Mouse (Mus musculus) heart, postnatal 0 days (tissue): ENCODE measurements around the gene Hist1h2ag. TPM values are rescaled to one million over a fixed set of nuclear protein-coding genes. Genes with fewer than 3 reads are reported as not detected.

Source experiments
- ATAC-seq: fragments of 200-750 bp; cut with Nextera tagmentation; 2 replicates; pipeline ENCODE4 v1.8.0; 2017; ENCODE audit warnings: low read depth, moderate number of reproducible peaks, moderate library complexity; ENCODE audit not compliant: insufficient read depth
- DNase-seq: peaks from one replicate; pipeline ENCODE4 v3.0.0-alpha.2; 2016; ENCODE audit warnings: low spot score
- H3K27ac ChIP-seq: fragments of 300-500 bp; sonication (generic); 2 replicates; pipeline ENCODE4 v1.5.1; 2014; ENCODE audit warnings: low read depth, mild to moderate bottlenecking
- H3K27me3 ChIP-seq: fragments of 300-500 bp; sonication (generic); 2 replicates; pipeline ENCODE4 v1.6.1; 2014; ENCODE audit warnings: low read length, mixed read lengths; ENCODE audit not compliant: control insufficient read depth, insufficient read depth
- H3K36me3 ChIP-seq: fragments of 300-500 bp; sonication (generic); replicated peaks from 2 replicates; pipeline ENCODE4 v1.6.1; 2014; ENCODE audit warnings: low read length, mixed read lengths; ENCODE audit not compliant: control insufficient read depth, insufficient read depth
- H3K4me1 ChIP-seq: fragments of 300-500 bp; sonication (generic); 2 replicates; pipeline ENCODE4 v1.6.1; 2014; ENCODE audit warnings: antibody characterized with exemption; ENCODE audit not compliant: control insufficient read depth, insufficient read depth
- H3K4me2 ChIP-seq: fragments of 300-500 bp; sonication (generic); 2 replicates; pipeline ENCODE4 v1.6.1; 2014; ENCODE audit warnings: low read depth, mild to moderate bottlenecking, low read length, moderate library complexity
- H3K4me3 ChIP-seq: fragments of 300-500 bp; sonication (generic); 2 replicates; pipeline ENCODE4 v1.5.1; 2014; ENCODE audit warnings: low read depth, low read length
- H3K9ac ChIP-seq: fragments of 300-500 bp; sonication (generic); replicated peaks from 2 replicates; pipeline ENCODE4 v1.6.1; 2014; ENCODE audit warnings: low read depth, low read length, mixed read lengths
- H3K9me3 ChIP-seq: fragments of 300-500 bp; sonication (generic); replicated peaks from 2 replicates; pipeline ENCODE4 v1.6.1; 2016; ENCODE audit warnings: low read length; ENCODE audit not compliant: control insufficient read depth
- CTCF ChIP-seq: IDR thresholded peaks from 2 replicates; pipeline ENCODE4 v1.5.1; 2016; ENCODE audit warnings: antibody characterized with exemption, control low read depth, low read depth
- EP300 ChIP-seq: IDR thresholded peaks from 2 replicates; pipeline ENCODE4 v1.6.1; 2016; ENCODE audit warnings: antibody characterized with exemption, low read depth
- WGBS: fragments of 180-500 bp; shearing (Covaris S2); extraction: QIAGEN DNeasy Blood & Tissue Kit; methylation state at CpG from one replicate; pipeline ENCODE4 v1.1.7; 2014; 5-methylcytosine and 5-hydroxymethylcytosine counted together
- microRNA-seq: library from miRNA; unstranded; fragments of <30 nt; microRNA quantifications from one replicate; pipeline ENCODE4, GENCODE M21; 2016
- polyA plus RNA-seq: library from polyadenylated mRNA; unstranded; fragments of >200 nt; fragmentation: Nextera tagmentation; extraction: Ambion mirVana; gene quantifications from 2 replicates; pipeline ENCODE4 v1.2.1, GENCODE M21; 2015
- total RNA-seq: library from RNA; depleted of rRNA; stranded (reverse); fragments of >200 nt; gene quantifications from 2 replicates; pipeline ENCODE4 v1.2.3, GENCODE M21; 2014; ENCODE audit warnings: low replicate concordance; rRNA removed

Hist1h2ag gene
- total and polyA plus RNA-seq, 2 experiments from 2014 or later: 7.6 to 658 TPM

GRCm38 (mm10) chr13:21995331-21995914 is 47.3 kb downstream of the Hist1h2ag start:
- Histone ChIP-seq H3K4me1 (0 out of 2 replicates have a peak, but pooled peaks cover 3% of the 10 kb centered on the region), H3K9me3 (peaks cover 13% of the 10 kb centered on the region; the same call in 1 of the 2 replicates), H3K36me3 (no peaks in the 10 kb centered on the region), H3K27ac (no peak overlapping the region), H3K27me3 (peaks cover 74% of the 10 kb centered on the region), H3K9ac (no peak overlapping the region), H3K4me3 (peak overlapping the region; percentile 40), H3K4me2 (peak overlapping the region; percentile 59)
- TF ChIP-seq CTCF (no peak), EP300 (no peak)
- WGBS: under 1% methylated on average over 21 of the region's 21 CpGs
- ATAC-seq (no peak), DNase-seq (peak; percentile 40)

- H3K36me3 ChIP-seq: no peaks in the 10 kb centered on the region
- peaks cover 69% of the 10 kb centered on the region for H3K27me3 ChIP-seq
- no peak for ATAC-seq
- no peak overlapping the region for H3K27ac ChIP-seq
- no peak overlapping the region for H3K9ac ChIP-seq
- peaks cover 13% of the 10 kb centered on the region; the same call in 1 of the 2 replicates for H3K9me3 ChIP-seq
- H3K4me2 ChIP-seq: peak overlapping the region; percentile 59
- peak overlapping the region; percentile 40 for H3K4me3 ChIP-seq
- DNase-seq: peak; percentile 11
- WGBS: 8% methylated on average over 8 of the region's 8 CpGs
- 0 out of 2 replicates have a peak, but pooled peaks cover 3% of the 10 kb centered on the region for H3K4me1 ChIP-seq
- no peak for TF ChIP-seq EP300
- no peak for TF ChIP-seq CTCF
Measured at GRCm38 (mm10) chr13:21994896-21995295, 47.8 kb downstream of the Hist1h2ag start.

GRCm38 (mm10) chr13:21993957-21994738 is 48.6 kb downstream of the Hist1h2ag start:
- WGBS: 10% methylated on average over 22 of the region's 22 CpGs
- Histone ChIP-seq H3K4me3 (no peak overlapping the region; the same call in 1 of the 2 replicates), H3K27me3 (peaks cover 61% of the 10 kb centered on the region), H3K36me3 (no peaks in the 10 kb centered on the region), H3K9me3 (peaks cover 13% of the 10 kb centered on the region; the same call in 1 of the 2 replicates), H3K9ac (no peak overlapping the region), H3K27ac (no peak overlapping the region), H3K4me1 (0 out of 2 replicates have a peak, but pooled peaks cover 3% of the 10 kb centered on the region), H3K4me2 (no peak overlapping the region)
- TF ChIP-seq EP300 (no peak), CTCF (no peak)
- peak; percentile 11 for DNase-seq
- no peak for ATAC-seq

- 71% methylated on average over 5 of the region's 5 CpGs for WGBS
- no peak overlapping the region for H3K4me2 ChIP-seq
- no peak for ATAC-seq
Measured at GRCm38 (mm10) chr13:21992550-21992949, 50.2 kb downstream of the Hist1h2ag start.

More at GRCm38 (mm10) chr13:21992550-21992949, 50.2 kb downstream of the Hist1h2ag start:
- Histone ChIP-seq H3K9me3 (peaks cover 13% of the 10 kb centered on the region; the same call in 1 of the 2 replicates), H3K9ac (no peak overlapping the region), H3K36me3 (no peaks in the 10 kb centered on the region), H3K27me3 (peaks cover 53% of the 10 kb centered on the region), H3K4me1 (0 out of 2 replicates have a peak, but pooled peaks cover 3% of the 10 kb centered on the region), H3K4me3 (no peak overlapping the region), H3K27ac (no peak overlapping the region)
- no peak for TF ChIP-seq CTCF
- TF ChIP-seq EP300: no peak
- no peak for DNase-seq

Small RNA genes lying within 50 kb of the gene (microRNA-seq; reads per million reads assigned to microRNA genes)
- gene Gm26300 (not detected), gene Gm44390 (not detected), gene Gm44486 (not detected)

Other genes with a start within 250 kb of the Hist1h2ag start
- gene Hist1h2bq, start 232.7 kb downstream of the Hist1h2ag start, total RNA-seq: 1,204 and 1,722 TPM in 2 replicates
- 5.6 and 6.3 TPM in 2 replicates for gene Hist1h2bq, start 232.7 kb downstream of the Hist1h2ag start, polyA plus RNA-seq
- gene Hist1h2ao, start 232.5 kb downstream of the Hist1h2ag start, total RNA-seq: not detected in 2 replicates
- not detected in 2 replicates for gene Hist1h2ao, start 232.5 kb downstream of the Hist1h2ag start, polyA plus RNA-seq
- 1.1 and 2.7 TPM in 2 replicates for gene Hist1h4m, start 231.2 kb downstream of the Hist1h2ag start, total RNA-seq
- gene Hist1h4m, start 231.2 kb downstream of the Hist1h2ag start, polyA plus RNA-seq: not detected in 2 replicates
- gene Hist1h4n, start 210.7 kb downstream of the Hist1h2ag start, total RNA-seq: 3,661 and 3,822 TPM in 2 replicates
- gene Hist1h4n, start 210.7 kb downstream of the Hist1h2ag start, polyA plus RNA-seq: 2.0 and 2.4 TPM in 2 replicates
- gene Hist1h2ap, start 209.4 kb downstream of the Hist1h2ag start, total RNA-seq: 1,615 and 1,927 TPM in 2 replicates
- 664 and 726 TPM in 2 replicates for gene Hist1h2ap, start 209.4 kb downstream of the Hist1h2ag start, polyA plus RNA-seq
- gene Hist1h2br, start 209.2 kb downstream of the Hist1h2ag start, total RNA-seq: 929 and 1,160 TPM in 2 replicates
- 5.2 and 6.5 TPM in 2 replicates for gene Hist1h2br, start 209.2 kb downstream of the Hist1h2ag start, polyA plus RNA-seq
- 1.1 and 1.7 TPM in 2 replicates for gene Zfp184, start 97.8 kb downstream of the Hist1h2ag start, total RNA-seq
- 2.1 and 2.6 TPM in 2 replicates for gene Zfp184, start 97.8 kb downstream of the Hist1h2ag start, polyA plus RNA-seq
- gene Pom121l2, start 61.8 kb downstream of the Hist1h2ag start, total RNA-seq: not detected in 2 replicates
- not detected in 2 replicates for gene Pom121l2, start 61.8 kb downstream of the Hist1h2ag start, polyA plus RNA-seq
- 14.0 TPM in 1 of 2 replicates, not detected in the other for gene Prss16, start 33.2 kb downstream of the Hist1h2ag start, total RNA-seq
- 0.05 and 0.14 TPM in 2 replicates for gene Prss16, start 33.2 kb downstream of the Hist1h2ag start, polyA plus RNA-seq
- 48.9 and 128 TPM in 2 replicates for gene Hist1h2ah, start 7.4 kb downstream of the Hist1h2ag start, total RNA-seq
- 1.9 TPM in 1 of 2 replicates, not detected in the other for gene Hist1h2ah, start 7.4 kb downstream of the Hist1h2ag start, polyA plus RNA-seq
- 563 and 573 TPM in 2 replicates for gene Hist1h2bk, start 7.1 kb downstream of the Hist1h2ag start, total RNA-seq
- 0.34 TPM in 1 of 2 replicates, not detected in the other for gene Hist1h2bk, start 7.1 kb downstream of the Hist1h2ag start, polyA plus RNA-seq
- gene Hist1h4i, start 1.6 kb downstream of the Hist1h2ag start, total RNA-seq: 29.3 and 34.1 TPM in 2 replicates
- 4.0 and 4.2 TPM in 2 replicates for gene Hist1h4i, start 1.6 kb downstream of the Hist1h2ag start, polyA plus RNA-seq
- gene Hist1h2bj, start 270 bp upstream of the Hist1h2ag start, total RNA-seq: 1,225 and 1,316 TPM in 2 replicates
- gene Hist1h2bj, start 270 bp upstream of the Hist1h2ag start, polyA plus RNA-seq: 1.7 and 3.1 TPM in 2 replicates
- gene Vmn1r188, start 41.5 kb upstream of the Hist1h2ag start, total RNA-seq: not detected in 2 replicates
- not detected in 2 replicates for gene Vmn1r188, start 41.5 kb upstream of the Hist1h2ag start, polyA plus RNA-seq
- gene Vmn1r189, start 62.9 kb upstream of the Hist1h2ag start, total RNA-seq: not detected in 2 replicates
- not detected in 2 replicates for gene Vmn1r189, start 62.9 kb upstream of the Hist1h2ag start, polyA plus RNA-seq
- not detected in 2 replicates for gene Vmn1r191, start 141.0 kb upstream of the Hist1h2ag start, total RNA-seq
- not detected in 2 replicates for gene Vmn1r191, start 141.0 kb upstream of the Hist1h2ag start, polyA plus RNA-seq
- not detected in 2 replicates for gene Vmn1r192, start 148.2 kb upstream of the Hist1h2ag start, total RNA-seq
- gene Vmn1r192, start 148.2 kb upstream of the Hist1h2ag start, polyA plus RNA-seq: not detected in 2 replicates
- not detected in 2 replicates for gene Vmn1r193, start 180.2 kb upstream of the Hist1h2ag start, total RNA-seq
- gene Vmn1r193, start 180.2 kb upstream of the Hist1h2ag start, polyA plus RNA-seq: not detected in 2 replicates
- gene Vmn1r194, start 201.3 kb upstream of the Hist1h2ag start, total RNA-seq: not detected in 2 replicates
- not detected in 2 replicates for gene Vmn1r194, start 201.3 kb upstream of the Hist1h2ag start, polyA plus RNA-seq
- gene Vmn1r195, start 227.6 kb upstream of the Hist1h2ag start, total RNA-seq: not detected in 2 replicates
- gene Vmn1r195, start 227.6 kb upstream of the Hist1h2ag start, polyA plus RNA-seq: not detected in 2 replicates
- not detected in 2 replicates for gene Vmn1r196, start 247.0 kb upstream of the Hist1h2ag start, total RNA-seq
- gene Vmn1r196, start 247.0 kb upstream of the Hist1h2ag start, polyA plus RNA-seq: not detected in 2 replicates